Mouse (Mus musculus) testis, adult 2 months (tissue): Measurements from ENCODE around the gene Olfml1. TPM values are rescaled to one million over a fixed set of nuclear protein-coding genes. Genes with fewer than 3 reads are reported as not detected.

Source experiments
- H3K27ac ChIP-seq: fragments of 200-500 bp; 2 replicates; pipeline ENCODE4 v1.5.1; 2012; ENCODE audit warnings: low read depth, low read length; ENCODE audit not compliant: control insufficient read depth, insufficient read depth
- H3K27me3 ChIP-seq: fragments of 200-500 bp; 2 replicates; pipeline ENCODE4 v1.6.1; 2012; ENCODE audit warnings: mild to moderate bottlenecking, low read length, moderate library complexity; ENCODE audit not compliant: control insufficient read depth, insufficient read depth
- H3K36me3 ChIP-seq: fragments of 200-500 bp; 2 replicates; pipeline ENCODE4 v1.6.1; 2012; ENCODE audit warnings: mild to moderate bottlenecking, low read length; ENCODE audit not compliant: control insufficient read depth, insufficient read depth
- H3K4me1 ChIP-seq: fragments of 200-500 bp; 2 replicates; pipeline ENCODE4 v1.6.1; 2012; ENCODE audit warnings: low read length; ENCODE audit not compliant: control insufficient read depth, insufficient read depth
- H3K4me3 ChIP-seq: fragments of 200-500 bp; 2 replicates; pipeline ENCODE4 v1.5.1; 2012; ENCODE audit warnings: low read depth, mild to moderate bottlenecking, low read length, moderate library complexity, mixed read lengths; ENCODE audit not compliant: control insufficient read depth
- CTCF ChIP-seq: fragments of 200-500 bp; IDR thresholded peaks from 2 replicates; pipeline ENCODE4 v1.5.1; 2012; ENCODE audit warnings: low read depth, mild to moderate bottlenecking, inconsistent platforms, low read length, moderate library complexity; ENCODE audit not compliant: control insufficient read depth, insufficient read depth, insufficient replicate concordance
- POLR2A ChIP-seq: fragments of 200-500 bp; IDR thresholded peaks from 2 replicates; pipeline ENCODE4 v1.6.1; 2012; ENCODE audit warnings: low read depth, mild to moderate bottlenecking, inconsistent platforms, low read length, moderate library complexity; ENCODE audit not compliant: control insufficient read depth
- polyA plus RNA-seq: library from polyadenylated mRNA; depleted of rRNA; stranded (reverse); fragments of >200 nt; gene quantifications from 2 replicates; pipeline ENCODE4 v1.2.3, GENCODE M21; 2012; rRNA removed

Olfml1 gene
- polyA plus RNA-seq, 1 experiment = 0.70 TPM

DNA sequence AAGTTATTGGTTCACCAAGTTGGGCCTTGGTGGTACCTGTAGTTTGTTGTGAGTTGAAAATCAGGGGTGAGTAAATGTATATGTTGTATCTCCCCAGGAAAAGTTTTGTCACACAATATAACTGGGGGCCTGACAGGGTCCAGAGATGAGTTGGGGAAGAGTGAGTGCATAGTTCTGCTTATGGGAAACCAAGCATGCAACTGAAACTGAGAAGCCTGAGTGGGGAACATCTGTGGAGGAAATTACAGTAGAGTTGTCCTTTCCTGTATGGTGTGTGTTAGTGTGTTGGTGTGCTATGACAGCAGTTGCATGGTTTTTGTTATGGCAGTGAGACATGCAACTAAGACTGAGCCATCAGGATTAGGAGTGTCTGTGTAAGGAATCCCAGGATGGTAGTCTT lies 61.1 kb downstream of the Olfml1 start:
- Histone ChIP-seq H3K27ac (no peak overlapping the region), H3K27me3 (no peaks in the 10 kb centered on the region), H3K36me3 (no peaks in the 10 kb centered on the region), H3K4me1 (no peaks in the 10 kb centered on the region), H3K4me3 (no peak overlapping the region)
- TF ChIP-seq POLR2A (no peak), CTCF (no peak)

- no peaks in the 10 kb centered on the region for H3K27me3 ChIP-seq
- H3K36me3 ChIP-seq = no peaks in the 10 kb centered on the region
- no peak overlapping the region for H3K4me3 ChIP-seq
- no peak for TF ChIP-seq CTCF
- no peak for TF ChIP-seq POLR2A
- no peaks in the 10 kb centered on the region for H3K4me1 ChIP-seq
- H3K27ac ChIP-seq = no peak overlapping the region
Observed at GRCm38 (mm10) chr7:107633201-107633600, 66.0 kb downstream of the Olfml1 start.

GRCm38 (mm10) chr7:107637398-107637797 lies 70.2 kb downstream of the Olfml1 start:
- Histone ChIP-seq H3K27me3 (no peaks in the 10 kb centered on the region), H3K4me3 (no peak overlapping the region), H3K27ac (no peak overlapping the region), H3K36me3 (no peaks in the 10 kb centered on the region), H3K4me1 (no peaks in the 10 kb centered on the region)
- TF ChIP-seq CTCF = no peak
- TF ChIP-seq POLR2A = no peak

DNA sequence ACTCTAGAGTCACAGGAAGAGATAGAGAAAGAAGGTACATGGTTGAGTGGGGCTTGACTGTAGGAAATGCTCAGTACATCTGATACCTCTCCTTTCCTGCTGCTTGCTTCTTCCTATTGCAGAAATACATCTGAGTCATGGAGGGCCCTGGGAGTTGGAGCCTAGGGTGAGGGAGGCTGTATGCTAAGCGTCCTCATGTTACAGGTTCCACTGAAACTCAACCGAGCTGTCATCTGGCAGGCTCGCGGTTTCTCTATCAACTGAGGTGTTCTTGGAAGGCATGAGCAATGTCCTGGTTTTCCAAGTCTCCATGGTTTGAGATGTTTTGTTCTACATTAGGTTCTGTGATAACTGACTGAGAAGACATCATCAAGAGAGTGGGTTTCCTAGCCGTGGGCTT lies 70.8 kb downstream of the Olfml1 start:
- Histone ChIP-seq H3K4me1 (no peaks in the 10 kb centered on the region), H3K4me3 (no peak overlapping the region), H3K27ac (no peak overlapping the region), H3K27me3 (no peaks in the 10 kb centered on the region), H3K36me3 (no peaks in the 10 kb centered on the region)
- TF ChIP-seq CTCF = no peak
- no peak for TF ChIP-seq POLR2A

Other genes with a start within 250 kb of the Olfml1 start
- 1.6 and 2.0 TPM in 2 replicates for gene Syt9, start 196.7 kb upstream of the Olfml1 start, polyA plus RNA-seq
- gene Ppfibp2, start 27.8 kb downstream of the Olfml1 start, polyA plus RNA-seq = 7.4 and 8.4 TPM in 2 replicates
- not detected in 2 replicates for gene 5330417H12Rik, start 57.7 kb downstream of the Olfml1 start, polyA plus RNA-seq
- gene Cyb5r2, start 190.6 kb downstream of the Olfml1 start, polyA plus RNA-seq = 13.2 and 14.8 TPM in 2 replicates
- gene Ovch2, start 233.8 kb downstream of the Olfml1 start, polyA plus RNA-seq = not detected in 2 replicates
- gene Olfr467, start 244.8 kb downstream of the Olfml1 start, polyA plus RNA-seq = not detected in 2 replicates